Mouse (Mus musculus) embryonic facial prominence, embryonic 11.5 days (tissue): ENCODE data around the gene BC035947. TPM values are rescaled to one million over a fixed set of nuclear protein-coding genes. Genes with fewer than 3 reads are reported as not detected.

Experiments used
- ATAC-seq: fragments of 200-750 bp; cut with Nextera tagmentation; replicated peaks from 2 replicates; pipeline ENCODE4 v1.8.0; 2017; ENCODE audit warnings: low read depth; ENCODE audit not compliant: insufficient number of reproducible peaks, low FRiP score, low TSS enrichment
- DNase-seq: peaks from one replicate; pipeline ENCODE4 v3.0.0-alpha.2; 2015; ENCODE audit warnings: low spot score
- H3K27ac ChIP-seq: fragments of 300-500 bp; sonication (generic); replicated peaks from 2 replicates; pipeline ENCODE4 v1.5.1; 2014; ENCODE audit warnings: mild to moderate bottlenecking, low read depth, low read length, control low read depth
- H3K27me3 ChIP-seq: fragments of 300-500 bp; sonication (generic); 2 replicates; pipeline ENCODE4 v1.6.1; 2014; ENCODE audit warnings: mild to moderate bottlenecking, low read length, moderate library complexity, mixed read lengths; ENCODE audit not compliant: control insufficient read depth, insufficient read depth
- H3K36me3 ChIP-seq: fragments of 300-500 bp; sonication (generic); replicated peaks from 2 replicates; pipeline ENCODE4 v1.6.1; 2014; ENCODE audit warnings: low read depth, mild to moderate bottlenecking, low read length, moderate library complexity, mixed read lengths; ENCODE audit not compliant: control insufficient read depth, insufficient read depth
- H3K4me1 ChIP-seq: fragments of 300-500 bp; sonication (generic); 2 replicates; pipeline ENCODE4 v1.6.1; 2014; ENCODE audit warnings: low read length, mixed read lengths; ENCODE audit not compliant: control insufficient read depth, insufficient read depth
- H3K4me2 ChIP-seq: fragments of 300-500 bp; sonication (generic); 2 replicates; pipeline ENCODE4 v1.6.1; 2014; ENCODE audit warnings: low read depth, mild to moderate bottlenecking, control low read depth, low read length, moderate library complexity
- H3K4me3 ChIP-seq: fragments of 300-500 bp; sonication (generic); 2 replicates; pipeline ENCODE4 v1.5.1; 2014; ENCODE audit warnings: low read depth, low read length, control low read depth
- H3K9ac ChIP-seq: fragments of 300-500 bp; sonication (generic); replicated peaks from 2 replicates; pipeline ENCODE4 v1.6.1; 2014; ENCODE audit warnings: mild to moderate bottlenecking, control low read depth, low read length
- H3K9me3 ChIP-seq: fragments of 300-500 bp; sonication (generic); replicated peaks from 2 replicates; pipeline ENCODE4 v1.6.1; 2016; ENCODE audit warnings: mild to moderate bottlenecking, low read length, inconsistent platforms, mixed read lengths; ENCODE audit not compliant: control insufficient read depth
- WGBS: fragments of 180-500 bp; shearing (Covaris S2); extraction: QIAGEN DNeasy Blood & Tissue Kit; methylation state at CpG from one replicate; pipeline ENCODE4 v1.1.7; 2014; 5-methylcytosine and 5-hydroxymethylcytosine counted together
- polyA plus RNA-seq: library from polyadenylated mRNA; unstranded; fragments of >200 nt; fragmentation: Nextera tagmentation; extraction: Ambion mirVana; gene quantifications from 2 replicates; pipeline ENCODE4 v1.2.1, GENCODE M21; 2014

The BC035947 gene
- polyA plus RNA-seq, 1 experiment from 2014 or later, result 0.43 TPM

DNA sequence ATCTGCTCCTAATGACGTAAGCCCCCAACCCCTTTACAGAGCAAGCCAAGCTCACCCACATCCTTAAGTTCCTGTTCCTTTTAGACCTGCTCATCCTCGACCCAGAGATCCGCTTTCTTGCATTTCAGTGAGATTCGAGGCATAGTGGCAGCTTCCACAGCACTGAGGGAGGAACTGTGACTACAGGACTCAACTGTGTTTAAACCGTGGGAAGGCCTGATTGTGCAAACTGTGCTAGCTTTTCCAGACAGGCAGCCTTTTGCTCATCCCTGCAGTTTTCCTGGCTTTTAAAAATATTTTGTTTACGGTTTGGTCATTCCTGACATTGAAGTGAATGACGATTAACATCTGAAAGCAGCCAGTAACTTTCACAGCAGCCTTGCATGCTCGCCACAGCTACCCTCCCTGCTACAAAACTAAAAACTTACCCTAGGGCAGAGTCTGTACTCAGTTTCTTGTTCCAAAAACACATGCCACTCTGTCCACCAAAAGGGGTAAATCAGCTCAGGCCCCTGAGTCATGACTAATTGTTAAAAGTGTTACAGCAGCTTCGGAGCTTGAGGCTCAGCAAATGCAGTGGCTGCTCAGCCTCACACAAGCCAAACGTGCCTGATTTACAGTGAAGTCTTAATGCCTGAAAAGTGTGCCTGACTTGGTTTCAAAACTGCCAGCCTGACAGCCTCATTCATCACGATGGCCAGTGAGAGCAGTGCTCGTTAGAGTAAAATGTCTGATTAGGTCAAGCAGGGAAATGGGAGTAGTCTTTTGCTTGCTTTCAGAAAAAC is 60.7 kb downstream of the BC035947 start:
- no peak overlapping the region for H3K4me2 ChIP-seq
- H3K36me3 ChIP-seq, result no peaks in the 10 kb centered on the region; the same call in 1 of the 2 replicates
- H3K27ac ChIP-seq, result no peak overlapping the region
- H3K27me3 ChIP-seq, result no peaks in the 10 kb centered on the region
- H3K9me3 ChIP-seq, result no peaks in the 10 kb centered on the region
- 78% methylated on average over 12 of the region's 12 CpGs for WGBS
- H3K9ac ChIP-seq, result no peak overlapping the region
- DNase-seq (no peak), ATAC-seq (no peak)
- no peaks in the 10 kb centered on the region for H3K4me1 ChIP-seq
- no peak overlapping the region for H3K4me3 ChIP-seq

DNA sequence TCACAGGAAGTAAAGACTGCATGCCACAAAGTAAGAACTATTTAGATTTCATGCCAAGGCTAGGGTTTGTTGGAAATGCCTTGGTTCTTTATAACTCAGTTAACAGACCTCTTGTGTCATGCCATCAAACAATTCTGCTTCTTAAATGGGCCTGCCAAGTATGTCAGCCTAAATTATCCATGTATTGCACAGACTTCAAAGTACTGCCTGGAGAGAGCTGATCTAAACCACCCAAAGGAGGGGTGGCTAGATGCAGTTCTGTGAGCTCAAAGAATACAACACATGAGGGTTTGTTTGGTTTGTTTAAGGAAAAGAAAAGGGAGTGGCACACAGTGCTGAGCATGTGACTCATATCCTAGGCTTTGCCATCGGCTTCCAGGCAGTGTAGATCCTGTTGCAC is 63.9 kb downstream of the BC035947 start:
- Histone ChIP-seq H3K27me3 (no peaks in the 10 kb centered on the region), H3K4me1 (no peaks in the 10 kb centered on the region), H3K36me3 (no peaks in the 10 kb centered on the region; the same call in 1 of the 2 replicates), H3K4me2 (no peak overlapping the region), H3K27ac (no peak overlapping the region), H3K9ac (no peak overlapping the region), H3K9me3 (no peaks in the 10 kb centered on the region), H3K4me3 (no peak overlapping the region)
- ATAC-seq, result peak; percentile 67; the same call in 1 of the 2 replicates
- WGBS, result 77% methylated on average over 1 of the region's 1 CpGs
- peak; percentile 28 for DNase-seq

Other genes starting within 250 kb of the BC035947 start
- 6.2 and 6.9 TPM in 2 replicates for gene Sgpp2, start 201.8 kb downstream of the BC035947 start, polyA plus RNA-seq
- gene Farsb, start 23.3 kb downstream of the BC035947 start, polyA plus RNA-seq, result 189 and 190 TPM in 2 replicates
- 0.92 and 1.9 TPM in 2 replicates for gene Mogat1, start 1.2 kb downstream of the BC035947 start, polyA plus RNA-seq
- gene Acsl3, start 145.7 kb upstream of the BC035947 start, polyA plus RNA-seq, result 100.0 and 112 TPM in 2 replicates
- gene Utp14b, start 145.9 kb upstream of the BC035947 start, polyA plus RNA-seq, result 6.3 and 6.6 TPM in 2 replicates